15 mouse cellular contexts compared by ENCODE assay signal in genomic region chr6:147953753-147954152, GRCm38 (mm10).
DNase-seq lines count a peak whose midpoint lies in the region; ATAC-seq and TF ChIP-seq lines count a peak whose summit lies in the region.
"Had no signal": no experiment of that assay in that cellular context is flagged by ENCODE, and none has a peak within 500 bp of the region (broad histone marks: within the 10 kb centered on the region; RNA-seq: fewer than 3 reads in every experiment).

No protein-coding gene starts in this region.

- no peaks in the 10 kb centered on the region for H3K36me3 ChIP-seq in kidney, embryonic 15.5 days
- H3K36me3 ChIP-seq in small intestine, adult 2 months (ENCODE audit: control insufficient read depth, insufficient read depth, low read length) = no peaks in the 10 kb centered on the region
- H3K36me3 ChIP-seq: embryonic facial prominence, embryonic 12.5 days; heart, embryonic 10.5 days; neural tube, embryonic 15.5 days had no signal

- no peak for TF ChIP-seq POLR2A in small intestine, adult 2 months (IDR thresholded peaks at IDR 0.05; ENCODE audit: low read depth, low read length)

- H3K27ac ChIP-seq in kidney, embryonic 15.5 days = no peak overlapping the region
- peak overlapping the region; percentile 91 for H3K27ac ChIP-seq in small intestine, adult 2 months (ENCODE audit: insufficient read depth, low read depth, low read length)
- H3K27ac ChIP-seq: embryonic facial prominence, embryonic 12.5 days; heart, embryonic 10.5 days; liver, embryonic 14.5 days; neural tube, embryonic 15.5 days had no signal

- WGBS in kidney, embryonic 15.5 days = 83% methylated on average over 7 of the region's 7 CpGs
- WGBS in small intestine, adult 2 months = 20% methylated on average over 7 of the region's 7 CpGs

- no peak overlapping the region for H3K4me3 ChIP-seq in kidney, embryonic 15.5 days (replicated peaks)
- H3K4me3 ChIP-seq in small intestine, adult 2 months (ENCODE audit: low read depth, low read length) = no peak overlapping the region
- H3K4me3 ChIP-seq: embryonic facial prominence, embryonic 12.5 days; heart, embryonic 10.5 days; neural tube, embryonic 15.5 days had no signal

- H3K4me2 ChIP-seq in kidney, embryonic 15.5 days = no peak overlapping the region
- H3K4me2 ChIP-seq: embryonic facial prominence, embryonic 12.5 days; neural tube, embryonic 15.5 days had no signal

- H3K9ac ChIP-seq in kidney, embryonic 15.5 days = no peak overlapping the region
- H3K9ac ChIP-seq: embryonic facial prominence, embryonic 12.5 days; liver, embryonic 14.5 days; neural tube, embryonic 15.5 days had no signal

- TF ChIP-seq CTCF in small intestine, adult 2 months (IDR thresholded peaks at IDR 0.05; ENCODE audit: extremely low read depth, insufficient read length, insufficient replicate concordance, low read depth, low read length) = no peak

- DNase-seq in kidney, adult 11 months = peak; percentile 75
- peak; percentile 41 for DNase-seq in retina, postnatal 1 day
- DNase-seq in retina, embryonic 14.5 days (ENCODE audit: low spot score) = no peak
- peak; percentile 50 to 80 for DNase-seq in kidney, postnatal 25 days
- DNase-seq in cerebellum, postnatal 14 days = no peak
- no peak for DNase-seq in urinary bladder, postnatal 25 days (ENCODE audit: low spot score)
- DNase-seq: cerebellum, adult 11 months; gastrocnemius, postnatal 10 days had no signal

- peaks cover 3% of the 10 kb centered on the region; the same call in 1 of the 2 replicates for H3K4me1 ChIP-seq in kidney, embryonic 15.5 days
- peaks cover 20% of the 10 kb centered on the region; the same call in 1 of the 2 replicates for H3K4me1 ChIP-seq in small intestine, adult 2 months (ENCODE audit: control insufficient read depth, insufficient read depth, insufficient read length, low read length)
- H3K4me1 ChIP-seq: embryonic facial prominence, embryonic 12.5 days; heart, embryonic 10.5 days; neural tube, embryonic 15.5 days had no signal

- H3K27me3 ChIP-seq in kidney, embryonic 15.5 days = no peaks in the 10 kb centered on the region
- H3K27me3 ChIP-seq in small intestine, adult 2 months (ENCODE audit: control insufficient read depth, insufficient read depth, low read length) = no peaks in the 10 kb centered on the region
- H3K27me3 ChIP-seq: embryonic facial prominence, embryonic 12.5 days; neural tube, embryonic 15.5 days had no signal

- ATAC-seq in kidney, embryonic 15.5 days (replicated peaks; ENCODE audit: low FRiP score) = no peak
- ATAC-seq: Patski had no signal

- H3K9me3 ChIP-seq in kidney, embryonic 15.5 days (replicated peaks) = no peaks in the 10 kb centered on the region
- H3K9me3 ChIP-seq: embryonic facial prominence, embryonic 12.5 days; heart, embryonic 10.5 days; neural tube, embryonic 15.5 days had no signal

Comparison
In these comparisons a context has a peak if more than half of its experiments do, and no peak if none do; other contexts are left out.
1. DNase-seq: peak in kidney, adult 11 months (single experiment), retina, postnatal 1 day (single experiment) and kidney, postnatal 25 days (2 of 2); none in retina, embryonic 14.5 days (single experiment), cerebellum, postnatal 14 days (0 of 2) and urinary bladder, postnatal 25 days (single experiment).